Mouse (Mus musculus): ENCODE measurements around the gene Cpxm1. TPM values are rescaled to one million over a fixed set of nuclear protein-coding genes. Genes with fewer than 3 reads are reported as not detected.

Gene Cpxm1
- polyA plus RNA-seq, 1 experiment from 2014 or later = 53.5 TPM

GRCm38 (mm10) chr2:130408194-130408593, 10.8 kb upstream of the Cpxm1 start:
- no peak overlapping the region for H3K9ac ChIP-seq (ENCODE audit: low read length)
- no peaks in the 10 kb centered on the region for H3K9me3 ChIP-seq (replicated peaks; ENCODE audit: control insufficient read depth, low read length)
- 0 out of 2 replicates have a peak, but pooled peaks cover 8% of the 10 kb centered on the region for H3K4me1 ChIP-seq (ENCODE audit: control insufficient read depth, insufficient read depth, low read length)
- no peak overlapping the region for H3K27ac ChIP-seq (ENCODE audit: low read length)
- H3K27me3 ChIP-seq (ENCODE audit: control insufficient read depth, insufficient read depth, low read length) = no peaks in the 10 kb centered on the region
- 8% methylated on average over 6 of the region's 6 CpGs for WGBS
- no peak overlapping the region for H3K4me3 ChIP-seq (replicated peaks; ENCODE audit: low read length)
- 0 out of 2 replicates have a peak, but pooled peaks have one; percentile 27 for ATAC-seq (ENCODE audit: insufficient read depth, low FRiP score)
- H3K36me3 ChIP-seq (ENCODE audit: control insufficient read depth, insufficient read depth, low read length) = no peaks in the 10 kb centered on the region
- no peak overlapping the region for H3K4me2 ChIP-seq (ENCODE audit: low read depth, low read length)

GRCm38 (mm10) chr2:130406178-130406577, 8.8 kb upstream of the Cpxm1 start, which contains the start of gene Tmem239:
Gene Tmem239 (plus strand): TSS chr2:130406478.
- H3K4me1 ChIP-seq (ENCODE audit: control insufficient read depth, insufficient read depth, low read length) = 0 out of 2 replicates have a peak, but pooled peaks cover 8% of the 10 kb centered on the region
- no peaks in the 10 kb centered on the region for H3K36me3 ChIP-seq (ENCODE audit: control insufficient read depth, insufficient read depth, low read length)
- no peak within 1 kb of the TSS for H3K4me3 ChIP-seq (replicated peaks; ENCODE audit: low read length)
- no peak within 1 kb of the TSS for H3K9ac ChIP-seq (ENCODE audit: low read length)
- WGBS = 76% methylated on average over 2 of the region's 2 CpGs
- ATAC-seq (ENCODE audit: insufficient read depth, low FRiP score) = no peak
- H3K27me3 ChIP-seq (ENCODE audit: control insufficient read depth, insufficient read depth, low read length) = no peaks in the 10 kb centered on the region
- H3K4me2 ChIP-seq (ENCODE audit: low read depth, low read length) = no peak within 1 kb of the TSS
- no peak within 1 kb of the TSS for H3K27ac ChIP-seq (ENCODE audit: low read length)
- H3K9me3 ChIP-seq (replicated peaks; ENCODE audit: control insufficient read depth, low read length) = no peaks in the 10 kb centered on the region

- 85% methylated on average over 1 of the region's 1 CpGs for WGBS
- Histone ChIP-seq H3K36me3 (ENCODE audit: control insufficient read depth, insufficient read depth, low read length) (no peaks in the 10 kb centered on the region), H3K9ac (ENCODE audit: low read length) (no peak within 1 kb of the TSS), H3K4me1 (ENCODE audit: control insufficient read depth, insufficient read depth, low read length) (0 out of 2 replicates have a peak, but pooled peaks cover 8% of the 10 kb centered on the region), H3K27me3 (ENCODE audit: control insufficient read depth, insufficient read depth, low read length) (no peaks in the 10 kb centered on the region), H3K4me3 (replicated peaks; ENCODE audit: low read length) (no peak within 1 kb of the TSS), H3K27ac (ENCODE audit: low read length) (no peak within 1 kb of the TSS), H3K4me2 (ENCODE audit: low read depth, low read length) (no peak within 1 kb of the TSS), H3K9me3 (replicated peaks; ENCODE audit: control insufficient read depth, low read length) (no peaks in the 10 kb centered on the region)
- no peak for ATAC-seq (ENCODE audit: insufficient read depth, low FRiP score)
These were observed 7.6 kb upstream of the Cpxm1 start, which contains the start of the genes Gm28372 and 1700020A23Rik for GRCm38 (mm10) chr2:130404939-130405338. Gene Gm28372 (plus strand): TSS chr2:130405239. Gene 1700020A23Rik (plus strand): TSS chr2:130405259.

- H3K4me3 ChIP-seq (replicated peaks; ENCODE audit: low read length) = no peak overlapping the region
- peaks cover 13% of the 10 kb centered on the region for H3K4me1 ChIP-seq (ENCODE audit: control insufficient read depth, insufficient read depth, low read length)
- H3K9me3 ChIP-seq (replicated peaks; ENCODE audit: control insufficient read depth, low read length) = no peaks in the 10 kb centered on the region
- H3K4me2 ChIP-seq (ENCODE audit: low read depth, low read length) = no peak overlapping the region
- no peak for ATAC-seq (ENCODE audit: insufficient read depth, low FRiP score)
- no peak overlapping the region for H3K27ac ChIP-seq (ENCODE audit: low read length)
- 68% methylated on average over 4 of the region's 4 CpGs for WGBS
- H3K27me3 ChIP-seq (ENCODE audit: control insufficient read depth, insufficient read depth, low read length) = no peaks in the 10 kb centered on the region
- H3K9ac ChIP-seq (ENCODE audit: low read length) = no peak overlapping the region
- H3K36me3 ChIP-seq (ENCODE audit: control insufficient read depth, insufficient read depth, low read length) = no peaks in the 10 kb centered on the region
These were observed 4.5 kb upstream of the Cpxm1 start for GRCm38 (mm10) chr2:130401891-130402290.

- 83% methylated on average over 1 of the region's 1 CpGs for WGBS
- peaks cover 19% of the 10 kb centered on the region for H3K4me1 ChIP-seq (ENCODE audit: control insufficient read depth, insufficient read depth, low read length)
- no peak overlapping the region for H3K27ac ChIP-seq (ENCODE audit: low read length)
- H3K27me3 ChIP-seq (ENCODE audit: control insufficient read depth, insufficient read depth, low read length) = no peaks in the 10 kb centered on the region
- no peaks in the 10 kb centered on the region for H3K36me3 ChIP-seq (ENCODE audit: control insufficient read depth, insufficient read depth, low read length)
- H3K9ac ChIP-seq (ENCODE audit: low read length) = no peak overlapping the region
- H3K4me2 ChIP-seq (ENCODE audit: low read depth, low read length) = no peak overlapping the region
- H3K9me3 ChIP-seq (replicated peaks; ENCODE audit: control insufficient read depth, low read length) = no peaks in the 10 kb centered on the region
- no peak overlapping the region for H3K4me3 ChIP-seq (replicated peaks; ENCODE audit: low read length)
- ATAC-seq (ENCODE audit: insufficient read depth, low FRiP score) = no peak
These were observed 2.7 kb upstream of the Cpxm1 start for GRCm38 (mm10) chr2:130400046-130400445.

GRCm38 (mm10) chr2:130398091-130398490, 717 bp upstream of the Cpxm1 start:
- ATAC-seq (ENCODE audit: insufficient read depth, low FRiP score) = no peak
- Histone ChIP-seq H3K4me2 (ENCODE audit: low read depth, low read length) (peak overlapping the region; percentile 95), H3K27ac (ENCODE audit: low read length) (no peak overlapping the region), H3K9me3 (replicated peaks; ENCODE audit: control insufficient read depth, low read length) (no peaks in the 10 kb centered on the region), H3K9ac (ENCODE audit: low read length) (peak overlapping the region; percentile 80), H3K4me1 (ENCODE audit: control insufficient read depth, insufficient read depth, low read length) (peaks cover 19% of the 10 kb centered on the region), H3K27me3 (ENCODE audit: control insufficient read depth, insufficient read depth, low read length) (no peaks in the 10 kb centered on the region), H3K36me3 (ENCODE audit: control insufficient read depth, insufficient read depth, low read length) (no peaks in the 10 kb centered on the region), H3K4me3 (replicated peaks; ENCODE audit: low read length) (peak overlapping the region; percentile 65)
- WGBS = 19% methylated on average over 14 of the region's 14 CpGs

- 92% methylated on average over 11 of the region's 11 CpGs for WGBS
- no peak overlapping the region for H3K9ac ChIP-seq (ENCODE audit: low read length)
- peaks cover 19% of the 10 kb centered on the region for H3K4me1 ChIP-seq (ENCODE audit: control insufficient read depth, insufficient read depth, low read length)
- no peaks in the 10 kb centered on the region for H3K27me3 ChIP-seq (ENCODE audit: control insufficient read depth, insufficient read depth, low read length)
- H3K9me3 ChIP-seq (replicated peaks; ENCODE audit: control insufficient read depth, low read length) = no peaks in the 10 kb centered on the region
- H3K36me3 ChIP-seq (ENCODE audit: control insufficient read depth, insufficient read depth, low read length) = no peaks in the 10 kb centered on the region
- ATAC-seq (ENCODE audit: insufficient read depth, low FRiP score) = no peak
- H3K4me3 ChIP-seq (replicated peaks; ENCODE audit: low read length) = no peak overlapping the region
- H3K4me2 ChIP-seq (ENCODE audit: low read depth, low read length) = no peak overlapping the region
- H3K27ac ChIP-seq (ENCODE audit: low read length) = no peak overlapping the region
These were observed 1.7 kb downstream of the Cpxm1 start for GRCm38 (mm10) chr2:130395696-130396095.

GRCm38 (mm10) chr2:130392836-130393235, 4.5 kb downstream of the Cpxm1 start:
- Histone ChIP-seq H3K27me3 (ENCODE audit: control insufficient read depth, insufficient read depth, low read length) (no peaks in the 10 kb centered on the region), H3K9me3 (replicated peaks; ENCODE audit: control insufficient read depth, low read length) (no peaks in the 10 kb centered on the region), H3K4me1 (ENCODE audit: control insufficient read depth, insufficient read depth, low read length) (peaks cover 15% of the 10 kb centered on the region), H3K9ac (ENCODE audit: low read length) (no peak overlapping the region), H3K27ac (ENCODE audit: low read length) (no peak overlapping the region), H3K36me3 (ENCODE audit: control insufficient read depth, insufficient read depth, low read length) (no peaks in the 10 kb centered on the region), H3K4me3 (replicated peaks; ENCODE audit: low read length) (no peak overlapping the region), H3K4me2 (ENCODE audit: low read depth, low read length) (no peak overlapping the region)
- ATAC-seq (ENCODE audit: insufficient read depth, low FRiP score) = no peak
- WGBS = 83% methylated on average over 3 of the region's 3 CpGs

- Histone ChIP-seq H3K27me3 (ENCODE audit: control insufficient read depth, insufficient read depth, low read length) (no peaks in the 10 kb centered on the region), H3K4me2 (ENCODE audit: low read depth, low read length) (no peak overlapping the region), H3K36me3 (ENCODE audit: control insufficient read depth, insufficient read depth, low read length) (no peaks in the 10 kb centered on the region), H3K9me3 (replicated peaks; ENCODE audit: control insufficient read depth, low read length) (no peaks in the 10 kb centered on the region), H3K4me3 (replicated peaks; ENCODE audit: low read length) (no peak overlapping the region), H3K4me1 (ENCODE audit: control insufficient read depth, insufficient read depth, low read length) (no peaks in the 10 kb centered on the region), H3K27ac (ENCODE audit: low read length) (no peak overlapping the region), H3K9ac (ENCODE audit: low read length) (no peak overlapping the region)
- WGBS = 76% methylated on average over 11 of the region's 11 CpGs
- no peak for ATAC-seq (ENCODE audit: insufficient read depth, low FRiP score)
These were observed 6.3 kb downstream of the Cpxm1 start for GRCm38 (mm10) chr2:130390993-130391625.

Measured in stomach, embryonic 16.5 days (tissue).